Mouse (Mus musculus): Measurements from ENCODE around the gene Brd9.
A peak's percentile ranks its signal among the peaks of the same experiment; 100 is the strongest.

GRCm38 (mm10) chr13:73907683-73908412 lies 29.8 kb upstream of the Brd9 start:
- no peak for TF ChIP-seq POLR2A (IDR thresholded peaks at IDR 0.05; ENCODE audit: low read depth, low read length)
- no peak for TF ChIP-seq MAFK (IDR thresholded peaks at IDR 0.05; ENCODE audit: insufficient replicate concordance, low read length)
- TF ChIP-seq CTCF (conservative IDR thresholded peaks at IDR 0.05 in 1 of 2, IDR thresholded peaks at IDR 0.05 in 1 of 2; ENCODE audit: low read depth in 2 of 2, low read length in 2 of 2) = peak; percentile 34 to 72; a peak in 3 of 4 replicates
- no peak for TF ChIP-seq MAX (IDR thresholded peaks at IDR 0.05; ENCODE audit: low read length)
- TF ChIP-seq EP300 (IDR thresholded peaks at IDR 0.05; ENCODE audit: low read length) = no peak
- TF ChIP-seq E2F4 (IDR thresholded peaks at IDR 0.05; ENCODE audit: insufficient replicate concordance, low read depth, low read length) = no peak
- TF ChIP-seq USF1 (IDR thresholded peaks at IDR 0.05; ENCODE audit: low read depth, low read length) = no peak
- no peak for TF ChIP-seq CHD1 (IDR thresholded peaks at IDR 0.05; ENCODE audit: low read depth, low read length)

All from CH12.LX (cell line).